Mouse (Mus musculus) stomach, adult 2 months (tissue): ENCODE results near the gene Gm6164. TPM values are rescaled to one million over a fixed set of nuclear protein-coding genes. Genes with fewer than 3 reads are reported as not detected.

ENCODE experiments used
- polyA plus RNA-seq: library from polyadenylated mRNA; depleted of rRNA; stranded (reverse); fragments of >200 nt; gene quantifications from 2 replicates; pipeline ENCODE4 v1.2.3, GENCODE M21; 2012; rRNA removed

The Gm6164 gene
- not detected in 2 replicates for polyA plus RNA-seq

GRCm38 (mm10) chr7:20205507-20205906 lies at the start of gene Gm6164:
Gene Gm6164, minus strand, starts transcription at chr7:20205607.

GRCm38 (mm10) chr7:20233728-20234127 lies 28.3 kb upstream of the Gm6164 start, which contains the start of gene Gm4498:
Gene Gm4498, minus strand, starts transcription at chr7:20233828.

GRCm38 (mm10) chr7:20193410-20193809 lies 12.0 kb downstream of the Gm6164 start, which contains the start of gene Vmn1r95:
Gene Vmn1r95, plus strand, starts transcription at chr7:20193710.

GRCm38 (mm10) chr7:20168277-20168676 lies 37.1 kb downstream of the Gm6164 start, which contains the start of gene Vmn1r94:
Gene Vmn1r94, minus strand, starts transcription at chr7:20168377.

Other genes with a start within 250 kb of the Gm6164 start
- 0.06 TPM in 1 of 2 replicates, not detected in the other for gene Ceacam20, start 240.2 kb downstream of the Gm6164 start, polyA plus RNA-seq
- not detected in 2 replicates for gene Nlrp9b, start 214.1 kb downstream of the Gm6164 start, polyA plus RNA-seq
- not detected in 2 replicates for gene Vmn1r91, start 105.9 kb downstream of the Gm6164 start, polyA plus RNA-seq
- not detected in 2 replicates for gene Gm16442, start 83.0 kb downstream of the Gm6164 start, polyA plus RNA-seq
- not detected in 2 replicates for gene Vmn1r93, start 66.5 kb downstream of the Gm6164 start, polyA plus RNA-seq
- gene Vmn1r94, start 37.2 kb downstream of the Gm6164 start, polyA plus RNA-seq, result not detected in 2 replicates
- not detected in 2 replicates for gene Vmn1r95, start 11.9 kb downstream of the Gm6164 start, polyA plus RNA-seq
- not detected in 2 replicates for gene Gm4498, start 28.2 kb upstream of the Gm6164 start, polyA plus RNA-seq
- not detected in 2 replicates for gene Gm5890, start 57.2 kb upstream of the Gm6164 start, polyA plus RNA-seq
- not detected in 2 replicates for gene Gm4133, start 128.5 kb upstream of the Gm6164 start, polyA plus RNA-seq
- gene Gm5728, start 169.8 kb upstream of the Gm6164 start, polyA plus RNA-seq, result not detected in 2 replicates
- gene Vmn1r100, start 212.3 kb upstream of the Gm6164 start, polyA plus RNA-seq, result not detected in 2 replicates
- not detected in 2 replicates for gene Vmn1r101, start 237.0 kb upstream of the Gm6164 start, polyA plus RNA-seq